Mouse (Mus musculus) cortical plate, adult 2 months (tissue): ENCODE results near the gene Pqbp1.

ENCODE experiments used
- CTCF ChIP-seq: fragments of 200-500 bp; IDR thresholded peaks from 2 replicates; pipeline ENCODE4 v1.5.1; 2011; ENCODE audit warnings: mild to moderate bottlenecking, control low read depth, low read length; ENCODE audit not compliant: insufficient read depth; ENCODE audit errors: extremely low read depth
- POLR2A ChIP-seq: fragments of 200-500 bp; IDR thresholded peaks from 2 replicates; pipeline ENCODE4 v1.6.1; 2011; ENCODE audit warnings: mild to moderate bottlenecking, low read length, control low read depth; ENCODE audit not compliant: insufficient read depth; ENCODE audit errors: extremely low read depth

GRCm38 (mm10) chrX:7904441-7904840 is 5.4 kb upstream of the Pqbp1 start:
- TF ChIP-seq POLR2A (no peak), CTCF (no peak)
